Mouse (Mus musculus) G1E (cell line): ENCODE results near the gene Gm11639.

Experiments
- CTCF ChIP-seq: IDR thresholded peaks from 2 replicates; pipeline ENCODE4 v1.5.1; 2012; ENCODE audit warnings: low read depth, low read length, inconsistent platforms, mixed read lengths
- GATA1 ChIP-seq: IDR thresholded peaks from 2 replicates; pipeline ENCODE4 v1.6.1; 2012; ENCODE audit warnings: borderline replicate concordance, low read length, inconsistent platforms, mixed read lengths
- POLR2AphosphoS5 ChIP-seq: IDR thresholded peaks from 2 replicates; pipeline ENCODE4 v1.6.1; 2012; ENCODE audit warnings: low read depth, low read length, inconsistent platforms; ENCODE audit not compliant: insufficient replicate concordance
- TAL1 ChIP-seq: conservative IDR thresholded peaks from 2 replicates; pipeline ENCODE4 v1.6.1; 2012; ENCODE audit warnings: low read depth, low read length, inconsistent platforms, mixed read lengths

- TF ChIP-seq CTCF (no peak), GATA1 (no peak), TAL1 (no peak), POLR2AphosphoS5 (no peak)
These were observed 48.5 kb upstream of the Gm11639 start for GRCm38 (mm10) chr11:104637010-104637409.
